Mouse (Mus musculus): ENCODE measurements at regions not wholly inside any gene's neighbourhood (a gene's known extent, or its start where the extent isn't known, plus 50 kb on each side); places are given as distances from the start of the nearest gene placed in this dataset.

DNA sequence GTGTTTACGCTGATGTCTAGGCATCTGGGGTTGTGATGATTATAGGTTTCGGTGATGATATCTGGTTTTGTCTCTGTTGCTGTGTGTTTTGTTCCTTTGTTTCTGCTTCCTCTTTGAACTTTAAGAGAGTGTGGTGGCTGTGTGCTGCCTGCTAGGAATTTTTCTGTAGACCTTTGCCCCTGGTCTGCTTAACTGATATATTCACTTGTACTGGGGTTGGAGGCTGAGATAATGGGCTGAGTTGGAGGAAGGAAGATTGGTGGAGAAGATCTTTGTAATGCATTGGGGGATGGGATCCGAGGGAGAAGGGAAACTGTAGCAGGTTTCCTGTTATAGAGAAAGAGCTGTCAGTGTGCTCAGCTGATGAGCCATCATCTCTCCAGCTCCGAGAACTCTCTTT, 55.8 kb downstream of the Mid1ip1 start:
- Histone ChIP-seq H3K36me3 (no peaks in the 10 kb centered on the region), H3K27ac (ENCODE audit: poor library complexity, severe bottlenecking) (no peak overlapping the region), H3K9me3 (replicated peaks) (no peaks in the 10 kb centered on the region), H3K4me1 (replicated peaks) (peaks cover 7% of the 10 kb centered on the region), H3K9ac (no peak overlapping the region), H3K4me3 (no peak overlapping the region), H3K27me3 (replicated peaks) (no peaks in the 10 kb centered on the region), H3K4me2 (no peak overlapping the region)
- ATAC-seq (ENCODE audit: insufficient number of reproducible peaks, low FRiP score): no peak
- 46% methylated on average over 4 of the region's 4 CpGs for WGBS

DNA sequence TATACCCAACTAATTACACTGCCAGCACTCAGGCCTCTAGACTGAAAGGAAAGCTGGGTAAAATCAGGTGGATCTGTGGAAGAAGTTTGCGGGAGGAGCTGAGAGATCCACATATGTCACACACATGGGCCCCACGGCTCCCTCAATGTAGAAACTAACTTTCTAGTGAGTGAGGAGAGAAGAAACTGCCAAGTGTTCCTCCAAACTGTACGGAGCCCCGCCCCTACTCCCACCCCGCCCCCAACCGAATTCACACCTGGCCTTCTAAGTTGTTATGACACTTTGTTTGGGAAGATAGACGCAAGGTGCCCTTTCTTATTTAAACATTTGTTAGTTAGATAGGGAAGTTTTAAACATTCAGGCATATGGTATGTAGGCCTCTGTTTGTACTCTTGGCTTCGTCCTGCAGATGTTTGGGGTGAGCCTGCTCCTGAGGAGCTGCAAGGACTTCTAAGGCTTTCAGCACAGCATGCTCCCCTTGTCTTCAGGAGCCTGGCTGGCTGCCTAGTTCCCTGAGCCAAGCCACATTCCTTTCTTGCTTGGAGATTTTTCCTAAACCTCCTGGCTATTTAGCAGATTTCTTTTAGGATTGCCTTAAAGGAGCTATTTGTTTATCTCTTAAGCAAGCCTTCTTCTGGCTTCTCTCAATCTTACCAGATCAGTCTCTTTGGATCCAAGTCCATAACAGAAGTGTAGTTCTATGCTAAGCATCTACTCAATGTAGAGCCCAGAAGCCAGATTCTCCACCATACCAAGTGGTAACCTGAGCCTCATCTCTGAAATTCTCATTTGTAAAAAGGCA, 61.1 kb downstream of the Mid1ip1 start:
- Histone ChIP-seq H3K4me3 (no peak overlapping the region), H3K4me2 (no peak overlapping the region), H3K27me3 (replicated peaks) (no peaks in the 10 kb centered on the region), H3K4me1 (replicated peaks) (no peaks in the 10 kb centered on the region), H3K36me3 (no peaks in the 10 kb centered on the region), H3K9me3 (replicated peaks) (no peaks in the 10 kb centered on the region), H3K9ac (no peak overlapping the region), H3K27ac (ENCODE audit: poor library complexity, severe bottlenecking) (no peak overlapping the region)
- 51% methylated on average over 8 of the region's 8 CpGs for WGBS
- no peak for ATAC-seq (ENCODE audit: insufficient number of reproducible peaks, low FRiP score)

DNA sequence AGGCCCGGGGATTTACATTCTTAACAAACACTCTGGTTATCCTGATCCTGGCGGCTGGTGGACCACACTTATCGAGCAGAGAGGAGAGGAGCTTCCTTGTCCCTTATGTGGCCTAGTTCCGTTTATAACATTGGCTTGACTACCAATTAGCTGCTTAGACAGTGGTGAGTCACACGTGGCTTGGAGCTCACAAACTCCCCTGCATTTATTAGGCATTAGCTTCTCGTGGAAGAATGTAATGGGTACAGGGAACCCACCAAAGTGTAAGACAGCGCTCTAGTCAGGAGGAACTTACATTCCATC, 61.7 kb downstream of the Mid1ip1 start:
- Histone ChIP-seq H3K4me1 (replicated peaks) (no peaks in the 10 kb centered on the region), H3K4me3 (no peak overlapping the region), H3K36me3 (no peaks in the 10 kb centered on the region), H3K9me3 (replicated peaks) (no peaks in the 10 kb centered on the region), H3K4me2 (no peak overlapping the region), H3K27ac (ENCODE audit: poor library complexity, severe bottlenecking) (no peak overlapping the region), H3K27me3 (replicated peaks) (no peaks in the 10 kb centered on the region), H3K9ac (no peak overlapping the region)
- 41% methylated on average over 7 of the region's 7 CpGs for WGBS
- no peak for ATAC-seq (ENCODE audit: insufficient number of reproducible peaks, low FRiP score)

DNA sequence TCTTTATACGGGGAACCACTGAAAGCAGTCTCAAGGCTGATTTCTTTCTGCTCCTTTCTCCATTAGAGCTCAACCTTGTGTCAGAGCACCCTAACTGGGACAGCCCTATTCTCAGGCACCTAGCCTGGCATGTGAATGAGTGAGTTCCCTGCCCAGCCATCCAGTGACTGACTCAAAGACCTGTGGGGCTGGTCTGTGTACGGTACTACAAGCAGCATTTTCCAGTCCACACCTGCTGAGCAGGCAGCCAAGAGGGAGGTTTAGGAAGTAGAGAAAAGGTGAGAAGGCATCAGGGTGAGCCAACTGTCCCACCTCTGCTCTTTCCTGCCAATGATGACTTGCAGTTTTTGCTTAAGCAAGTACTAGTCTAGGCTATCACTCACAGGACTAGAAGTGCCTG, 63.2 kb downstream of the Mid1ip1 start:
- 73% methylated on average over 2 of the region's 2 CpGs for WGBS
- H3K36me3 ChIP-seq: no peaks in the 10 kb centered on the region
- H3K4me1 ChIP-seq (replicated peaks): no peaks in the 10 kb centered on the region
- no peaks in the 10 kb centered on the region for H3K27me3 ChIP-seq (replicated peaks)
- no peak overlapping the region for H3K9ac ChIP-seq
- H3K4me3 ChIP-seq: no peak overlapping the region
- no peak for ATAC-seq (ENCODE audit: insufficient number of reproducible peaks, low FRiP score)
- no peak overlapping the region for H3K4me2 ChIP-seq
- no peaks in the 10 kb centered on the region for H3K9me3 ChIP-seq (replicated peaks)
- H3K27ac ChIP-seq (ENCODE audit: poor library complexity, severe bottlenecking): no peak overlapping the region

DNA sequence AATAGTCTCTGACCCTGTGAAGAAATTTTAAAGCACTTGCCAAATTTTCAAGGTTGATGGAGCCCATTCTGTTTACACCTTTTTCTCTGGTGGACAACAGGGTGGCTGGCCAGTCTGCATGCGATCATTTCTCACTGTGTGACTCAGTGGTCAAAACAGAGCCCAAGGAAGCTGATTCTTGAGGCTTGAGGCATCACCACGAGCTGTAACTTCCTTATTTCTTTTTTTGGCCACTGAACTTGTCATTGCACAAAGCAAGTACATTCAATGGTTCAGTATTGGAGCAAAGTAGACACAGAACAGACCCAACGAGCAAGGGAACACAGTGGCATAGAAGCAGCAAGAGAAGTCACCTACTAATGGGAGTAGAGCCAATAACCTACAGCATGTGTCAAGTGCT, 71.5 kb downstream of the Mid1ip1 start:
- Histone ChIP-seq H3K9ac (no peak overlapping the region), H3K36me3 (no peaks in the 10 kb centered on the region), H3K4me1 (replicated peaks) (no peaks in the 10 kb centered on the region), H3K9me3 (replicated peaks) (no peaks in the 10 kb centered on the region), H3K27ac (ENCODE audit: poor library complexity, severe bottlenecking) (no peak overlapping the region), H3K4me2 (no peak overlapping the region), H3K27me3 (replicated peaks) (no peaks in the 10 kb centered on the region), H3K4me3 (no peak overlapping the region)
- 68% methylated on average over 3 of the region's 3 CpGs for WGBS
- no peak for ATAC-seq (ENCODE audit: insufficient number of reproducible peaks, low FRiP score)

DNA sequence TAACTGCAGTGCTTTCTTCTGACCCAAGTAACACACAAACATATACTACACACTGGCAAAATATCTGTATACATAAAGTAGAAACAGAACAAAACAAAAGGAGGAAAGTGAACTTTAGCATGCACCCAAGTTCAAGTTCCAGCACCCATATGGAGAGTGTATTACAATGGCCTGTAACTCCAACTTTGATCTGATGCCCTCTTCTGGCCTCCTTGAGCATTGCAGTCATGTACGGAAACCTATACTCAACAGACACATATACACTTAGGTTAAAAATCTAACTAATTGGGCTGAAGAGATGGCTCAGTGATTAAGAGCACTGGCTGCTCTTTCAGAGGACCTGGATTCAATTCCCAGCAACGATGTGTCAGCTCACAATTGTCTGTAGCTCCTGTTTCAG, 72.2 kb downstream of the Mid1ip1 start:
- Histone ChIP-seq H3K9ac (no peak overlapping the region), H3K9me3 (replicated peaks) (no peaks in the 10 kb centered on the region), H3K27ac (ENCODE audit: poor library complexity, severe bottlenecking) (no peak overlapping the region), H3K27me3 (replicated peaks) (no peaks in the 10 kb centered on the region), H3K4me3 (no peak overlapping the region), H3K36me3 (no peaks in the 10 kb centered on the region), H3K4me2 (no peak overlapping the region), H3K4me1 (replicated peaks) (no peaks in the 10 kb centered on the region)
- WGBS: 81% methylated on average over 2 of the region's 2 CpGs
- no peak for ATAC-seq (ENCODE audit: insufficient number of reproducible peaks, low FRiP score)

DNA sequence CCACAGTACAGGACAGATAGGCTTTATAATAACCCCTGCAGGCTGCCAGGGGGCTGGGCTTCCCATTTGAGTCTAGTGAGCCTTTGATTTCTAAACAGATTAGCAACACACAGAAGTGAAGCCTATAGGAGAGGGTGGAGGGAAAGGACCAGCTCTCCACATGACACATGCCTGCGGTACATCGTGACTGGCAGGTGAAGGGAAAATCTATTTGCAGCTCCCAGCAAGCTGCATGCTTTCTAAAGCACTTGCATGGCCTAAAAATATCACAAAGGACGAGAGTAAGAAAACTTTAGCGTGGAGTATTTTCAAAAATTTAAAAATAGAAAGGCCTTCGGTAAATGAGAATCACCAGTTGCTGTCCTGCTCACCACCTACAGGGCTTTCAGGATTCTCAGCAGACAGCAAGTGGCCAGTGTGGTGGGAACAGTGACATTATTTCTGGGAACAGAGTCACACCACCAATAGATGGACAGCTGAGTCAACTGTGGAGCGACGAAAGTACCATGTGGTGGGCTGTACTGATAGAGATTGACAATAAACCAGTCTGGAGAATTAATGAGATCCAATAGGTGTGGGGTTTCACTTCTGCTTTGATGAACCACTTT, 105.6 kb downstream of the Mid1ip1 start:
- no peak overlapping the region for H3K4me3 ChIP-seq
- no peak overlapping the region for H3K9ac ChIP-seq
- H3K9me3 ChIP-seq (replicated peaks): no peaks in the 10 kb centered on the region
- 54% methylated on average over 7 of the region's 7 CpGs for WGBS
- peaks cover 5% of the 10 kb centered on the region; the same call in 1 of the 2 replicates for H3K4me1 ChIP-seq (replicated peaks)
- no peak for ATAC-seq (ENCODE audit: insufficient number of reproducible peaks, low FRiP score)
- H3K4me2 ChIP-seq: no peak overlapping the region
- peak overlapping the region; percentile 62 for H3K27ac ChIP-seq (ENCODE audit: poor library complexity, severe bottlenecking)
- H3K36me3 ChIP-seq: no peaks in the 10 kb centered on the region
- H3K27me3 ChIP-seq (replicated peaks): no peaks in the 10 kb centered on the region

DNA sequence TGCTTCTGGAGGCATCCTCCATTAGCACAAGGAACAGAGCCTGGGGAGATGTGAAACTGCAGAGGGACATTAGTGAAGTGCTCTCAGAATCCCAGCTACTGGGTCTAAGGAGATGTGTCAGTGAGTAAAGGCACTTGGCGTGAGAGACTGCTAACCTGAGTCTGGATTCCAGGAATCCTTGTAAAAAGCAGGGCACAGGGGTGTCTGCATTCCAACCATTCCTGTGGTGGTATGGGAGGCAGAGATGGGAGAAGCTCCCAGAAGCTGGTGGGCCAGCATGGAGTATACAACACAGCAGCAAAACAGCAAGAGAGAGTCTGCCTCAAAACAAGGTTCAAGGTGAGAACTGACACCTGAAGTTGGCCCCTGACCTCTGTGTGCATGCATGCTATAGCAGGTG, 118.9 kb downstream of the Mid1ip1 start:
- Histone ChIP-seq H3K4me3 (no peak overlapping the region), H3K27me3 (replicated peaks) (no peaks in the 10 kb centered on the region), H3K4me1 (replicated peaks) (0 out of 2 replicates have a peak, but pooled peaks cover 3% of the 10 kb centered on the region), H3K9ac (no peak overlapping the region), H3K36me3 (no peaks in the 10 kb centered on the region), H3K9me3 (replicated peaks) (no peaks in the 10 kb centered on the region), H3K27ac (ENCODE audit: poor library complexity, severe bottlenecking) (no peak overlapping the region), H3K4me2 (no peak overlapping the region)
- ATAC-seq (ENCODE audit: insufficient number of reproducible peaks, low FRiP score): no peak
- 44% methylated on average over 1 of the region's 1 CpGs for WGBS

DNA sequence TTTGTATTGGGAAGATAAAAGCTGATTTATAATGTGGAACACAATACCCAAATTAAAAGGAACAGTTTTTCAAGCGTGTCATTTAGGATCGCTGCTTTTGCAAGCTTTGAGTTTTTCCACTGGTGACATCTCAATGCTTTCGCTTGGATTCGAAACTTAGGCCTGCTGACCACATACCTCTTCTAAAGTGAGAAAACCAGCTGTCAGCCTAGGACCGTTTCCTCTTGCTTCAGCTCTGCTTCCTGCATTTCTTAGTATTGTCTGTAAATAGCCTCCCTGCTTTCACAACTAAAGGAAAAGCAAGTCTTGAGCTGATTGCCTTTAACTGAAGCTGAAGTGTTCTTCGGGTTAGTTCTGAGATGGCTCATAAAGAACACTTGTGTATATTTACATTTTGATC, 142.3 kb downstream of the Mid1ip1 start:
- H3K27me3 ChIP-seq (replicated peaks): no peaks in the 10 kb centered on the region
- no peaks in the 10 kb centered on the region for H3K9me3 ChIP-seq (replicated peaks)
- no peak overlapping the region for H3K4me3 ChIP-seq
- 58% methylated on average over 6 of the region's 6 CpGs for WGBS
- no peaks in the 10 kb centered on the region for H3K36me3 ChIP-seq
- no peak overlapping the region for H3K9ac ChIP-seq
- H3K4me2 ChIP-seq: no peak overlapping the region
- ATAC-seq (ENCODE audit: insufficient number of reproducible peaks, low FRiP score): no peak
- H3K4me1 ChIP-seq (replicated peaks): no peaks in the 10 kb centered on the region
- no peak overlapping the region for H3K27ac ChIP-seq (ENCODE audit: poor library complexity, severe bottlenecking)

DNA sequence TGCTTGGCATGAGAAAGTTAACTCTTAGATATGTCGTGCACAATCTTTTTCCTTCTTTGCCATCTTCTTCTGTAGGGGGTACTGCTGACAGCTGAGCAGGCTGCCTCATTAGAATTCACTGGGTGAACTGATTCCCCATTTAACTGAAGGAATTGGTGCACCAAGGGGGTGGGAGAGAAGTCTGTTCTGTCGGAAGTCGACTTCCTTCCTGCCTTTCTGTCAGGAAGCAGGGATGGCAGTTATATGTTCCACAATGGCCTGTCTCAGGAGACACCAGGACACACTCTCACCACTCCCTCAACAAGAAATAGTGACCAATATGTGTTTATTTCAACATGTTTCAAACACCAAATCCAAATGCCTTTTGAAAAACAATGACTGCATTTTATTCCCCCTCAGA, 142.9 kb downstream of the Mid1ip1 start:
- Histone ChIP-seq H3K27ac (ENCODE audit: poor library complexity, severe bottlenecking) (no peak overlapping the region), H3K4me1 (replicated peaks) (no peaks in the 10 kb centered on the region), H3K27me3 (replicated peaks) (no peaks in the 10 kb centered on the region), H3K4me2 (no peak overlapping the region), H3K9me3 (replicated peaks) (no peaks in the 10 kb centered on the region), H3K9ac (no peak overlapping the region), H3K36me3 (no peaks in the 10 kb centered on the region), H3K4me3 (no peak overlapping the region)
- ATAC-seq (ENCODE audit: insufficient number of reproducible peaks, low FRiP score): no peak
- 49% methylated on average over 3 of the region's 3 CpGs for WGBS

DNA sequence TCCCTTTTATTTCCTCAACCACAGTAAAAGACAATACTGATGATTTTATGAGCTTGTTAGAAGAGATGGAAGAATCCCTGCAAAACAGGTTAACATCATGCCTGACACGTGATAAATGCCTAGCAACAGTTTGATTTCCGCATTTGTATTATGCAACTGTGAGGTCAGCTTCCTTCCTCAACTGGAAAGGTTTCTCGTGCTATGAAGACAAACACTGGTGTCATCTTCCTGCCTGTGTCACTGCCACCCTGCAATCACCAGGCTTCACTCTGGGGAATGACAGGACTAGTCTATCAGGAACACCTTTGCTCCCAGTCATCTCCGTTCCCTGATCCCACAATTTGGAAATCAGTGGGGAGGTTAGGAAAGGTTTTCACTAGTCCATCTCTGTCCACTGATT, 156.8 kb downstream of the Mid1ip1 start:
- no peak for ATAC-seq (ENCODE audit: insufficient number of reproducible peaks, low FRiP score)
- Histone ChIP-seq H3K9ac (no peak overlapping the region), H3K27me3 (replicated peaks) (no peaks in the 10 kb centered on the region), H3K27ac (ENCODE audit: poor library complexity, severe bottlenecking) (no peak overlapping the region), H3K4me3 (no peak overlapping the region), H3K9me3 (replicated peaks) (no peaks in the 10 kb centered on the region), H3K36me3 (no peaks in the 10 kb centered on the region), H3K4me1 (replicated peaks) (no peaks in the 10 kb centered on the region), H3K4me2 (no peak overlapping the region)
- 68% methylated on average over 4 of the region's 4 CpGs for whole genome bisulfite sequencing

DNA sequence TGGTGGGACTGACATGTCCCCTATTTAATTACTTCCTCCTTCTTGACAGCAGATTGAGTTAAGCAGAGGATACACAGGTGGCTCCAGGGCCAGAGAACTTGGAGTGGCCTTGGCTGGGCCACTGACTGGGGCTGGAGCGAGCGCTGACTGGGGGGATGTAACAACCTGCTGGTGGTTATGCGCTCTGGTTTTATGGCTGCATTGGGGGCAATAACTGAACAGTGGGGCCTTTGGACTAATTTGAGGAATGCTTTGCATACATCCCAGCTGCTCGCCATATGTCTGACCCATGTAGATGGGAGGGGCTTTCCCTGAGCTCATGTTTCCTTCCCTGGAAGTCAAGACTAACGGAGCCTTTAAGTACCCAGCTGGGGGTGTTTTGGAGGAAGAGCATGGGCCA, 163.0 kb downstream of the Mid1ip1 start:
- 87% methylated on average over 5 of the region's 5 CpGs for WGBS
- H3K9ac ChIP-seq: no peak overlapping the region
- no peaks in the 10 kb centered on the region for H3K9me3 ChIP-seq (replicated peaks)
- no peaks in the 10 kb centered on the region for H3K27me3 ChIP-seq (replicated peaks)
- no peak overlapping the region for H3K27ac ChIP-seq (ENCODE audit: poor library complexity, severe bottlenecking)
- no peaks in the 10 kb centered on the region for H3K36me3 ChIP-seq
- ATAC-seq (ENCODE audit: insufficient number of reproducible peaks, low FRiP score): no peak
- H3K4me2 ChIP-seq: no peak overlapping the region
- no peak overlapping the region for H3K4me3 ChIP-seq
- no peaks in the 10 kb centered on the region for H3K4me1 ChIP-seq (replicated peaks)
